Mouse (Mus musculus) thymus, adult 2 months (tissue): ENCODE data around the gene Apobec4. TPM values are rescaled to one million over a fixed set of nuclear protein-coding genes. Genes with fewer than 3 reads are reported as not detected.
"Not testable (repeated sequence)": the region's sequence is repeated elsewhere in the genome, so short reads cannot be mapped to it uniquely, and the experiment has no call there.

ENCODE experiments used
- DNase-seq: peaks from one replicate; pipeline ENCODE4 v3.0.0; 2021
- H3K27ac ChIP-seq: fragments of 200-500 bp; 2 replicates; pipeline ENCODE4 v1.5.1; 2012; ENCODE audit warnings: low read length, control low read depth; ENCODE audit not compliant: control insufficient read depth, insufficient read depth
- H3K27me3 ChIP-seq: fragments of 200-500 bp; 2 replicates; pipeline ENCODE4 v1.6.1; 2012; ENCODE audit warnings: mild to moderate bottlenecking, low read length, moderate library complexity, mixed read lengths; ENCODE audit not compliant: control insufficient read depth, insufficient read depth
- H3K36me3 ChIP-seq: fragments of 200-500 bp; 2 replicates; pipeline ENCODE4 v1.6.1; 2012; ENCODE audit warnings: mild to moderate bottlenecking, low read length, moderate library complexity; ENCODE audit not compliant: control insufficient read depth, insufficient read depth
- H3K4me1 ChIP-seq: fragments of 200-500 bp; replicated peaks from 2 replicates; pipeline ENCODE4 v1.6.1; 2012; ENCODE audit warnings: low read length; ENCODE audit not compliant: control insufficient read depth, insufficient read depth
- H3K4me3 ChIP-seq: fragments of 200-500 bp; 2 replicates; pipeline ENCODE4 v1.5.1; 2012; ENCODE audit warnings: mild to moderate bottlenecking, low read length, control low read depth, moderate library complexity; ENCODE audit not compliant: control insufficient read depth, insufficient read depth
- CTCF ChIP-seq: fragments of 200-500 bp; IDR thresholded peaks from 2 replicates; pipeline ENCODE4 v1.5.1; 2012; ENCODE audit warnings: mild to moderate bottlenecking, control low read depth, low read length, moderate library complexity, borderline replicate concordance; ENCODE audit not compliant: control insufficient read depth, poor library complexity, insufficient read depth; ENCODE audit errors: extremely low read depth
- POLR2A ChIP-seq: fragments of 200-500 bp; IDR thresholded peaks from 2 replicates; pipeline ENCODE4 v1.6.1; 2012; ENCODE audit warnings: mild to moderate bottlenecking, low read length, control low read depth, moderate library complexity; ENCODE audit not compliant: control insufficient read depth, poor library complexity, insufficient read depth; ENCODE audit errors: extremely low read depth
- WGBS: fragments of 180-500 bp; shearing (Covaris S2); methylation state at CpG from one replicate; pipeline ENCODE4 v1.1.7; 2018; 5-methylcytosine and 5-hydroxymethylcytosine counted together
- polyA plus RNA-seq: library from polyadenylated mRNA; depleted of rRNA; stranded (reverse); fragments of >200 nt; gene quantifications from 2 replicates; pipeline ENCODE4 v1.2.3, GENCODE M21; 2012

Apobec4 gene
- polyA plus RNA-seq, 1 experiment = not detected

GRCm38 (mm10) chr1:152779071-152779737 lies 28.9 kb downstream of the Apobec4 start:
- no peak overlapping the region for H3K4me3 ChIP-seq
- H3K27me3 ChIP-seq = no peaks in the 10 kb centered on the region
- H3K4me1 ChIP-seq = peaks cover 2% of the 10 kb centered on the region; the same call in 1 of the 2 replicates
- DNase-seq = peak; percentile 68
- 25% methylated on average over 10 of the region's 10 CpGs for WGBS
- TF ChIP-seq POLR2A (no peak), CTCF (peak; percentile 84)
- H3K36me3 ChIP-seq = peaks cover 20% of the 10 kb centered on the region
- no peak overlapping the region for H3K27ac ChIP-seq

- 98% methylated on average over 8 of the region's 8 CpGs for WGBS
- Histone ChIP-seq H3K4me1 (no peaks in the 10 kb centered on the region), H3K4me3 (no peak overlapping the region), H3K36me3 (no peaks in the 10 kb centered on the region), H3K27me3 (no peaks in the 10 kb centered on the region), H3K27ac (no peak overlapping the region)
- no peak for TF ChIP-seq POLR2A
- TF ChIP-seq CTCF = no peak
- DNase-seq = no peak
These were observed 34.3 kb downstream of the Apobec4 start for GRCm38 (mm10) chr1:152784620-152785019.

DNA sequence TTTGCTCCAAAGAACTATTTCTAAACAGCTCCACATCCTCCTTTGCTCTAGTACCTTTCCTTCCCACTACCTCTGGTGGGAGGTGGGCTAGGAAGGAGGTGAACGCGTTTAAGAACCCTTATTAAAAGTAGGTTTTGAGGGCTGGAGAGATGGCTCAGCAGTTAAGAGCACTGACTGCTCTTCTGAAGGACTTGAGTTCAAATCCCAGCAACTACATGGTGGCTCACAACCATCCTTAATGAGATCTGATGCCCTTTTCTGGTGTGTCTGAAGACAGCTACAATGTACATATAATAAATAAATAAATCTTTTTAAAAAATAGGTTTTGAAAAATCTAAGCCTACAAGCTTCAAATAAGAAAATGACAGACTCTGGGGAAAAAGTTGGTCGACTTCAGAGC lies 35.1 kb downstream of the Apobec4 start:
- not testable (repeated sequence) for H3K36me3 ChIP-seq, H3K4me1 ChIP-seq, DNase-seq, H3K27ac ChIP-seq, H3K27me3 ChIP-seq, H3K4me3 ChIP-seq
- 73% methylated on average over 3 of the region's 3 CpGs for WGBS

GRCm38 (mm10) chr1:152786953-152787352 lies 36.6 kb downstream of the Apobec4 start:
- Histone ChIP-seq H3K4me1 (no peaks in the 10 kb centered on the region), H3K36me3 (no peaks in the 10 kb centered on the region), H3K27me3 (no peaks in the 10 kb centered on the region), H3K27ac (no peak overlapping the region), H3K4me3 (no peak overlapping the region)
- 94% methylated on average over 4 of the region's 4 CpGs for WGBS
- no peak for TF ChIP-seq POLR2A
- no peak for TF ChIP-seq CTCF
- DNase-seq = no peak

DNA sequence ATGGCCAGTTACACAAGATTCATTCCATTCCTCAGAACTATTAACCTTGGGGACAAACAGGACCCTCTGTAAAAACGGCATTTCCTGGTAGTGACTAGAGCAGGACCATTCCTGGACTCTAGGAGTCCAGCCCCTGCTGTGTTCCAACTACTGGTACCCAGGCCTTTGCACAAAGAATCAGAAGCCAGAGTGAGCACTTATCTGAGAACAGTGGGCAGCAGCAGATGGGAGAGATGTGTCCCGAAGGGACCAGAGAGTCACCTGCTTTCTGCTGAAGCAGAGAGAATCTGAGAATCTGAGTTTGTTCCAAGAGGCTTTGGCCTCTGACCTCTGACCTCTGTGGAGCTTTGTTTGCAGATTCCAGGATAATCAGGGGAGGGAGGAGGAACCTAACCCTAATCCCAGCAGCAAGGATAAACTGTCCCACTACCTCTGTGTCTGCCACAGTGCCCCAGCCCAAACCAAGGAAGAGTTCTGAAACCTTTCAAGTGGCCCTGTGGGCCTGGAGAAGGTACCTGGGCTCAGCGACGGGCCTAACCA lies 37.8 kb downstream of the Apobec4 start:
- DNase-seq = no peak
- WGBS = 87% methylated on average over 4 of the region's 4 CpGs
- no peak overlapping the region for H3K4me3 ChIP-seq
- no peak overlapping the region for H3K27ac ChIP-seq
- no peaks in the 10 kb centered on the region for H3K36me3 ChIP-seq
- TF ChIP-seq CTCF = no peak
- TF ChIP-seq POLR2A = no peak
- H3K27me3 ChIP-seq = no peaks in the 10 kb centered on the region
- no peaks in the 10 kb centered on the region for H3K4me1 ChIP-seq

- Histone ChIP-seq H3K27me3 (no peaks in the 10 kb centered on the region), H3K36me3 (no peaks in the 10 kb centered on the region), H3K27ac (no peak overlapping the region), H3K4me1 (no peaks in the 10 kb centered on the region), H3K4me3 (no peak overlapping the region)
- WGBS = 59% methylated on average over 12 of the region's 12 CpGs
- TF ChIP-seq POLR2A (no peak), CTCF (no peak)
- DNase-seq = peak; percentile 57
These were observed 39.9 kb downstream of the Apobec4 start for GRCm38 (mm10) chr1:152790254-152790653.

GRCm38 (mm10) chr1:152790821-152791220 lies 40.5 kb downstream of the Apobec4 start:
- 60% methylated on average over 6 of the region's 6 CpGs for WGBS
- no peak for DNase-seq
- Histone ChIP-seq H3K4me3 (no peak overlapping the region), H3K36me3 (no peaks in the 10 kb centered on the region), H3K27ac (no peak overlapping the region), H3K27me3 (no peaks in the 10 kb centered on the region), H3K4me1 (no peaks in the 10 kb centered on the region)
- TF ChIP-seq CTCF (no peak), POLR2A (no peak)
